Mouse (Mus musculus) bone marrow macrophage, adult 2 months (primary cell): ENCODE data around the gene Zkscan16.

ENCODE experiments used
- CTCF ChIP-seq: IDR thresholded peaks from 2 replicates; pipeline ENCODE4 v1.5.1; 2012; ENCODE audit warnings: low read depth, mild to moderate bottlenecking, low read length, moderate library complexity
- POLR2A ChIP-seq: IDR thresholded peaks from 2 replicates; pipeline ENCODE4 v1.6.1; 2012; ENCODE audit warnings: mild to moderate bottlenecking, low read depth, low read length, borderline replicate concordance

DNA sequence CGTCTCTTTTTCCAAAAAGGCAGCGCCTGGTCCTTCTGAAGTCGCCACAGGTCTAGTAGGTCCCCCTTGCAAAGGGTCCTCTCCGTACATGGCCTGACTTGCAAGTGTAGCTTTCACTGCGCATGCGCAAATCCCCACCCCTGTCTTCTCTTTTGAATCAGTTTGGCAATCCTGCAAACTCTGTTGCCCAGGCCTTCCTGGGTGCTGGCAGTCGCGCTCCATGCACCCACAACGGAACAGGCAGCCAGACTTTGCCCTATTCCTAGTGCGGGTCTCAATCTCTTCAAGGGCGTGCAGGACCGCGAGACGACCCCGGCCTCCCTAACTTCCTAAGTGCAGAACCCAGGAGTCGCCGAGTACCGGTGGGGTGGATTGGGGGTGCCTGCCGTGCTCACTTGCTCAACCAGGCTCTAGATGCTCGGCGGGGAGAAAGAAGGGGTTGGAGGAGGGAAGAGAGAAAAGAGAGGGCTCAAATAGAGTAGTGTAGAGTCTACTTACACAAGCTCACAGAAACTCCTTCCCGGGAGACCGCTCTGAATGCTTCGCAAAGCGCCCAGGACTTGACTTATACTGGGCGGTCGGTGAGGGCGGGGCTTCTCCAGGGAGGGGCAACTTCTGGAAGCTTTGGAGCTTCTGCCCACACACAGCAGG is 43.2 kb downstream of the Zkscan16 start, which contains the start of gene Ptgr1:
- TF ChIP-seq CTCF (no peak), POLR2A (peak; percentile 23)
